Mouse (Mus musculus) right cerebral cortex, postnatal 36 days (tissue): ENCODE measurements around the gene Ddrgk1.

Experiments
- DNase-seq, 2 experiments: peaks; one replicate each; pipeline ENCODE4 v3.0.0; 2022; ENCODE audit warnings: low spot score in 2 of 2, mixed read lengths in 1 of 2

The Ddrgk1 gene

GRCm38 (mm10) chr2:130664102-130664701 lies at the start of gene Ddrgk1:
Ddrgk1 (minus strand) TSS chr2:130664659.
- DNase-seq, result peak; percentile 95

- no peak for DNase-seq
Observed at GRCm38 (mm10) chr2:130707057-130707456, 42.6 kb upstream of the Ddrgk1 start.

DNA sequence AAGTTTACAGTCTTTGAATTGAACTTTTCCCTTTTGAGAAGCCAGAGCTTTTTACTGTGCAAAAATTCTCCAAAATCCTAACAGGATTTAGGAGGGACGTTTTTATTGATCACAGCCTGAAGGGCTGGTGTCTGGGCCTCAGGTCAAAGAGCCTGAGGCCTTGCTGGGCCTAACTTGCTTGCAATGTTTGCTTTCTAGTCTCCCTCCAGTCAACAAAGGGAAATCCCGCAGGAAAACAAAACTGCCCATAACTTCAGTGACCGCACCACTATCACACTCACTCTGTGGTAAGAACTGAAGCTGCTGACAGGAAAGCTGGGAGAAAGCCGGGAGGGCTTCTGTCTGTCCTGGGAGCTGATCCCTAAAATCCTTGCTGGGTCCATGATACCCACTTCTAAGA lies 42.1 kb upstream of the Ddrgk1 start:
- no peak for DNase-seq

DNA sequence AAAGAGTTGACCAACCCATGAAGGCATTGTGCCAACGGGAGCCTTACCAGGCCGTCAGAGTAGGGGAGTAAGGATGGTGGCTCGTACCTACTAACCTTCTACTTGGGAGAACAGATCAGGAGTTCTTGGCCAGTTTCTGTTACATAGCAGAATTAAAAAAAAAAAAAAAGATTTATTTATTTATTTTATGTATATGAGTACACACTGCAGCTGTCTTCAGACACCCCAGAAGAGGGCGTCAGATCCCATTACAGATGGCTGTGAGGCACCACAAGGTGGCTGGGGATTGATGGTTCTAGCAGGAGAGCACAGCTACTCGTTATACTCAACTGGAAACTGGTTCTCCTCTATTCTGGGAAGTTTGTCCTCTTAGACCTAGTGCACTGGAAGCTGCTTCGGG lies 40.7 kb upstream of the Ddrgk1 start:
- no peak for DNase-seq

DNA sequence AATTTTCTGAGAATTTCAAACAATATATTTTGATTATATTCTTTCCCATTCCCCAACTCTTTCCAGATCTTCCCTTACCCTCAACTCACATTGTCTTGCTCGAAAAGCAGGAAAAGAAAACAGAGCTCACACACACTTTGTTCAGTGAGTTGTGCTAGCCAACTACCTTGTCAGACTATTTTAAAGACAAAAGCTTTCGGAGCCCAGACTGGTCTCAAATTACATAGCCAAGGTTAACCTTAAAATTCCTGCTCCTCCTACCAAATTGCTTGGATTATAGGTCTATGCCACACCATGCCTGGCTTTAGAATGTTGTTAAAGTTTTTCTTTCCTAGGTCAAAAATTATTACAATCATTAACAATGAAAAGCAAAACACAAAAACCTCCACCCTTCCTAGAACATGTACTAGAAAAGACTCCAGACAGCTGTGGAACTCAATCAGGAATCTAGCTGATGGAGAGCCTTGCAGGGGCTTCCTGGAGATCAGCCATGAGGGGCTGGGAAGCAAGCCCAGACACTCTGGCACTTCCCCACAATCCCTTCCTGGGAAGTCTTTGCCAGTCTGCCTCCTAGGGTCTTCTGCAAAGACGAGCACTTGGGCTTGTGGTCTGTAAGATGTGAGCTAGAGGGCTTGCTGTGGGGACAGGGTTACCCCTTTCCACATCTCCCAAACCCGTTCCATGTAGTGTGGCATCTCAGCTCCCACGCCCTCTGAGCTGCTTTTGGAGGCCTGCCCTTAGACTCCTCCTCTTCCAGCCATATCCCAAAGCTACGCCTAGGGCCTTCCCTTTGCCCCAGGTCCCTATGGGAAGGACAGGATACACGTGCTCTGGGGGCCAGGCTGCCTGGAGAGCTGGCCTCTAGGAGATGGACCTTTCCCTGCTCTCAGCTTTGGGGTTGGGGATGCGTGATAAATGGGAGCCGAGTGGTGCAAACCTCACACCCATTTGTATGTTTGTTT lies 39.9 kb upstream of the Ddrgk1 start:
- no peak for DNase-seq

DNA sequence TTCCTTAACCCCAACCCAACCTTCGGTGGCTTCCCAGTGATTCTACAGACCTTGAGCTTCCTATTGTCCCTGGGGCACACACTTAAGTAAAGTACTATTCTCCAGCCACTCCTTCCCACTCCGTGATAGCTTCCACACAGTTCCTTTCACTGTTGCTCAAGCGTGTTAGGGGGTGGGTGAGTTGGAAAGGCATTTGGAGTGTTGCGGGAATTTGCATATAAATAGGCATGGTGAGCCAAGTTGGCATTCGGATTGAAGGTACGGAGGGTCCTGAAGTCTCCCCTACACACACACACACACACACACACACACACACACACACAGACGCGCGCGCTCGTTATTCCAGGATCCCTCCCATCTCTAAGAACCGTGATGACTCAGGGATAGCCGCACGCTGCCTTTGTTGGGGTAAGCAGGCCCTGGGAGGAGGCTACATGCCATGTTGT lies 33.4 kb upstream of the Ddrgk1 start:
- no peak for DNase-seq

DNA sequence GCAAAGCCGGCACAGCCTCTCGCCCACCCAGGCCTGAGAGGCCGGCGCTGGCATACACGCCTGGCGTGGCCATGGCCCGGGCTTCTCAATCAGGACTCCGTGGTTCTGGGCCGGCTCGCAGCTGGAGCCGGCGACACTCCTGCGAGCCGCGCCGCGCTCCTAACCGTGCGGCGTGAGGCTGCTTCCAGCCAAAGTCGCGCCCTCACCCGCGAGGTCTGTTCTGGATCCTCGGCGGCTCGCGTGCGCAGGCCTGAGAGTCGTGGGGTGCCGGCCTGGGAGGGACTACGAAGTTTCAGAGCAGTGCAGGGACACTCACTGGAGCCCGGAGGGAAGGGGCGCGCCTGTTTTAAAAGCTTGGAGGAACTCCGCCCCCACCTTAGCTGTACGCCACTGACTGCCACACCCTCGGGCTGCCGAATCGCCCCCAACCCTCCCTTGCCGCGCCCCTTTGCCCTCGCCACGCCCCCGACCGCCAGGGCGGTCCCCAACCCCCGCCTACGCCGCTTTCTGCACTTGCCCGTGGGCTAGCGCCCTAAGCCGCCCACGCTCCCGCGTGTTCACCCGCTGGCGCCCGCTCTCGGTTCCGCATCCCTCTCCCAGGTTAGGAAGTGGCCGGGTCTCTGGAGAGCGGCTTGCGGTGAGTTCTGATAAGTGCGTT lies 32.8 kb upstream of the Ddrgk1 start, which contains the start of gene Slc4a11:
Slc4a11 (minus strand) TSS at position 367 of the 658 bp plus-strand sequence.
- DNase-seq, result peak in 1 of 2 experiments; percentile 20

DNA sequence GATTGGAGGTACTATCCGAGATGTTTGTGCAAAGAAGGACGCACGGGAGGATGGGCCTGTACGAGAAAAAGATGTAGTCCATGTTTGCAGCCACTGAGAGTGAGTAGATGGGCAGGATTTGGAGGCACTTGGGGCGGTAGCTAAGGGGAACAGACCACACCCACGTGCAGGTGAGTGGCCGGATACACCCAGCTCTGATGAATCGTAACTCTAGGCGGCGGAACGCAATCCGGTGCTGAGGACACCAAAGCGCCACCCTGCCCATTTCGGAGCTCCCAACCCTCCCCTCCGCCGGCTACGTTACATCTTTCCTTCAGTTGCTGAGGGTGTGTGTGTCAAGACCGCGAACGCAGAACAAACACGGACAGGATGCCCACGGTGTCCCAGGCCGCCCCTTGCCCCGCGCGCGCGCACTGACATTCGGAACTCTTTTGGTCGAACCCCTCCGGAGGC lies 32.3 kb upstream of the Ddrgk1 start:
- DNase-seq, result no peak

DNA sequence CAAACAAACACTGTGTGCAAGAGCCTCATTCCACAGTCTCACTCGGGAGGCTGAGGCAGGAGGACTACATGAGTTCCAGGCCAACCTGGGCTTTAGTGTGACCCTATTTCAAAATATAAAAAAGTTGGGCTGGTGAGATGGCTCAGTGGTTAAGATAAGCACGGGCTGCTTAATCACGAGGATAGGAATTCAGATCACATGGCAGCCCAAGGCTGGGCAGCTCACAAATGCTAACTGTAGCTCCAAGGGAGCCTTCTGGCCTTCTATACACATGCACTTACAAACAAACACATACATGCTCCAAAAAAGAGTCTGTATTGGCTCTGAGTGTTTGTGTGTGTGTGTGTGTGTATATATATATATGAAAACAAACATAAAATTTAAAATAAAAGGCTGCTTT lies 29.1 kb upstream of the Ddrgk1 start:
- DNase-seq, result no peak

DNA sequence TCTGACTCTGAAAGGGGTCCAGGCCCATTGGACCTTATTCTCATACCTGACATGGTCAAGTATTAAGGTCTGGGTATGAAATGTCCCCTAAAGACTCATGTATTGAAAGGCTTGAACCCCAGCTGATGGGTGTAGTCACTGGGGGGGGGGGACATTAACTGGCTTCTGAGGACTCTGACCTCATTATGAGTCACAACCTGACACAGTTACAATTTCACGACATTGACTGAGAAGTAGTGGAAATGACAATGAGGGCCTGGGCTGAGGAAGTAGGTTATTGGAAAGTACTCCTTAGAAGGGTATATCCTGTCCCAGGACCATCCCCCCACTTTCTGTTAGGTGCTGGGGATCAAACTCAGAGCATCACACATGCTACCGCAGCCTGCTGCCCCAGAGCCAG lies 24.6 kb upstream of the Ddrgk1 start:
- DNase-seq, result no peak

- no peak for DNase-seq
Observed at GRCm38 (mm10) chr2:130685426-130685825, 21.0 kb upstream of the Ddrgk1 start.

GRCm38 (mm10) chr2:130681531-130681930 lies 17.1 kb upstream of the Ddrgk1 start:
- no peak for DNase-seq

DNA sequence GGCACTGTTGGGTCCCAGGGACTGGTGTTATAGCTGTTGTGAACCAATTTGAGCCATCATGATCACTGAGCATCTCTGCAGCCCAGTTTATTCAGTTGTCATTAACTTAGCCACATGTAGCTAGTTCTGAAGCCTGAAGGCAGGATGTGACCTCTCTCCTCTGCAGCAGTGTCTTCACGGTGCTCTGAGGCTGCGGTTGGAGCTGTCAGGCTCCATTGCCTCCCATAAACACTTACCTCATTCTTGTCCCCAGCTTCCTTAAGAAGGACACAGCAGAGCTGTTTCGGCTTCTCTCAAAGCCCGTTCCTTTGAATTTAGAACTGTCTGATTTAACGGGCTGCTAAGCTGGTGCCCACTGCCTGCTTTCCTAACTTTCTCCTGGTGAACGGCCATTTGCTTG lies 15.4 kb upstream of the Ddrgk1 start:
- no peak for DNase-seq

DNA sequence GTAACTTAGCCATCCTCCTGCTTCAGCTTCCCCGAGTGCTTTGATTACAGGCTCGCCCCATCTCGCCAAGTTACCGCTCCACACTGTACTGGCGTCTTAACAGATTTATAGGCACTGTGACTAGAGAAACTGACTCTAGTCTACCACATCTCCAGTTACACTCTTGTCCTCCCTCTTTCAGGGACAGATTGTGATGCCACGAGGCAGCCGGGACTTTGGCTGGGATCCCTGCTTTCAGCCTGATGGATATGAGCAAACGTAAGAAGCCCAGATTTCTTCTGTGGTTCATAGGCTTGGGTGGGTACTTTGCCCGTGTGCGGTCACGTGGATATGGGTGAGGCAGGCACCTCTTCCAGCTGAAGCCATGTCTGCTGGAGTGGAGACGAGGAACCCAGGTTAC lies 14.7 kb upstream of the Ddrgk1 start:
- no peak for DNase-seq

DNA sequence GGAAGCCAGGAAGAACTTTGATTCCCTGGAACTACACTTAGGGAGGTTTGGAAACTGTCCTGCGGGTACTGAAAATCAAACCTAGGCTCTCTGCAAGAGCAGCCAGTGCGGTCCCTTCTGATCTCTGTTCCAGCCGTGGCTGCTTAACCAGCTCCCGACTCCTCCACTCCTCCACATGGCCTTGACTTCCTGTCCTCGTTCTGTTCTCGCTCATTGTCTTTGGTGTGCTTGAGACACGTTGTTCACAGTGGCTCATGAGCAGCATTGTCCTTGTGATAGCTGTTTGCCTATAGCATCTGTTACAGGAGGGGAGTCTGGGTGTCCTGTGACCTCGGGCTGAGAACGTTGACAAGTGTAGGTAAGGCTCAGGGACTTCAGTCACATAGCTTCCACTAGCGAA lies 12.8 kb upstream of the Ddrgk1 start:
- DNase-seq, result no peak

GRCm38 (mm10) chr2:130667559-130667958 lies 3.1 kb upstream of the Ddrgk1 start, which contains the start of gene Itpa:
Itpa (plus strand) TSS chr2:130667610.
- DNase-seq, result peak; percentile 80 to 86

DNA sequence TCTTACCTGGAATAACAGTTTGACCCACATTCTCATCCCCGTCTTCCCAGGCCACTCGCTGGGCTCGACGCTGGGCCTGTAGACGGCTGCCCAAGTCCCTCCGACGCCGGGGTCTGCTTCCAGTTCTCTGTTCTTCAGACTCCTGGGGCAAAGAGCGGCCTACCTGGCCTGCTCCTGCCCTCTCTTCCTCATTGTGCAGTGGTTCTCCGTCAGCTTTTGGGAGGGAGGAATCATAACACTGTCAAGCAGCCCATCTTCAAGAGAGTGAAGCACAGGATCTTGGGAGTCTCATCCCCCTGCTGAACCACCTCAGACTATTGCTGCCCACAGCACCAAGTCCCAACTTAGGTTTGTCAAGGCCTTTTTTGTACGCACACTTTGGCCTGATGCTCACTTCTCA lies 1.1 kb downstream of the Ddrgk1 start:
- DNase-seq, result no peak

GRCm38 (mm10) chr2:130658530-130658929 lies 5.9 kb downstream of the Ddrgk1 start:
- DNase-seq, result no peak

DNA sequence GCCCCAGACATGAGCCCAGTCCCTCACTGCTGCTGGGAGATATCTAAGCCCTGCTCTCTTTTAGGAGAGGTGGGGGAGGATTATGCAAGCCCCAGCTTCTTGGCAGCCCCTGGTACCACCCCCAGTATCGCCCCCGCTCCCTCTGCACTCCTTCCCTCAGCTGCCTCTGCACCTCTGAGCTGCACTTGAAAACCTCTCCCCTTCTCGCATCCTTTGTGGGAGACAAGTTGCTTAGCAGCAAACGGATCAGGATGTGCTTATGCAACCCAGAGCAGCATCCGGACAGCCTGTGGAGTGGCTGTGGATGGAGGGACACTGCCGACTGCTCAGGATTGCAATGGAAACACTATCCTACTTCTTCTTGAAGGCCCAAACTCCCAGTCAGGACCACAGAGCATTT lies 6.9 kb downstream of the Ddrgk1 start:
- peak; percentile 85 to 91 for DNase-seq

DNA sequence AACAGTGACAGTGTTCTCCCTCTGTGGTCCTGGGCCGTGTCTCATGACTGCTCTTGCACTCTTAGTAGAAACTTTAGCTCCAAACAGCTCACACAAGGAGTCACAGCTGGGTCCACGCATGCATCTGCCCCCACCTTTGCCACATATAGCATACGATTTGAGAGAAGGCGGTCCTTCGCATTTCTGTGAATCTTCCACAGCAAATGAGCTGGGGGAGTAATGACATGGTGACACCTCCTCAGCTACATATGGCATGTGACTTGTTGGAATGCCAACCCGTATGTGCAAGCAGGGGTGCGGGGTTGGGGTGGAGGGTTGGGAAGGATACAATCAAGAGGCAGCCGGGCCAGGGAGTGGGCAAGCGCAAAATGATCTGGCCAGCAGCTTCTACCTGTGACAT lies 7.9 kb downstream of the Ddrgk1 start:
- DNase-seq, result peak; percentile 75 to 88

GRCm38 (mm10) chr2:130655660-130656339 lies 8.7 kb downstream of the Ddrgk1 start:
- DNase-seq, result no peak

DNA sequence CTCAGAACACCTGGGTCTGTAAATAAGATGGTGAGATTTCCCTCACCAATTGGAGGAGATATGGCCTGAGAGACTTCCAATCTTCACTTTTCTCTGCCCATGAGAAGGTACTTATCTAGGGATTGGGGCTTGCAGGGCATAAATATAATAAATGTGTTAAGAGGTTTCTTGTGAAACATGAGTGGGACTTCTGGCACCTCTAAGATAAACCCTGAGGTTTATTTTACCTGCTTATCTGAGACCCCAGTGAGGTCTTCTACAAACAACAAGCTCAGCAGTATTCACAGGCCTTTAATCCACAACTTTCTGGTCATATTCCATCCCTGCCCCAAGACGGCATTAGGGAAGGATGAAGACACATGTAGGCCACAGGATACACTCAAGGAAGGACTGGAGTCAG lies 10.7 kb downstream of the Ddrgk1 start:
- DNase-seq, result no peak
